Mouse (Mus musculus): ENCODE results near the gene Rab20.
"Not testable (repeated sequence)": the region's sequence is repeated elsewhere in the genome, so short reads cannot be mapped to it uniquely, and the experiment has no call there.

GRCm38 (mm10) chr8:11492340-11492739 lies 13.8 kb upstream of the Rab20 start:
- TF ChIP-seq EP300, CTCF (IDR thresholded peaks at IDR 0.05; ENCODE audit: low read depth): not testable (repeated sequence)
